Mouse (Mus musculus) liver, adult 2 months (tissue): Measurements from ENCODE around the gene Adh7. TPM values are rescaled to one million over a fixed set of nuclear protein-coding genes. Genes with fewer than 3 reads are reported as not detected.
A peak's percentile ranks its signal among the peaks of the same experiment; 100 is the strongest.

Experiments used
- DNase-seq: peaks from one replicate; pipeline ENCODE4 v3.0.0-alpha.2; 2011; ENCODE audit warnings: low read depth, low spot score; ENCODE audit errors: extremely low read depth
- H3K27ac ChIP-seq: fragments of 200-500 bp; replicated peaks from 2 replicates; pipeline ENCODE4 v1.5.1; 2012; ENCODE audit warnings: low read depth, mild to moderate bottlenecking, control low read depth, inconsistent platforms, low read length; ENCODE audit not compliant: insufficient read depth
- H3K27me3 ChIP-seq: fragments of 200-500 bp; 2 replicates; pipeline ENCODE4 v1.6.1; 2012; ENCODE audit warnings: mild to moderate bottlenecking, moderate library complexity, low read length, inconsistent platforms; ENCODE audit not compliant: control insufficient read depth, insufficient read depth
- H3K36me3 ChIP-seq: fragments of 200-500 bp; 2 replicates; pipeline ENCODE4 v1.6.1; 2012; ENCODE audit warnings: low read length, inconsistent platforms; ENCODE audit not compliant: control insufficient read depth, insufficient read depth
- H3K4me1 ChIP-seq: fragments of 200-500 bp; 2 replicates; pipeline ENCODE4 v1.6.1; 2011; ENCODE audit warnings: low read length; ENCODE audit not compliant: control insufficient read depth, insufficient read depth
- H3K4me3 ChIP-seq: fragments of 200-500 bp; 2 replicates; pipeline ENCODE4 v1.5.1; 2011; ENCODE audit warnings: low read depth, mild to moderate bottlenecking, control low read depth, low read length, moderate library complexity; ENCODE audit not compliant: insufficient read depth
- H3K79me2 ChIP-seq: fragments of 200-500 bp; 2 replicates; pipeline ENCODE4 v1.6.1; 2012; ENCODE audit warnings: inconsistent platforms, mild to moderate bottlenecking, low read length, moderate library complexity; ENCODE audit not compliant: control insufficient read depth, insufficient read depth
- H3K9ac ChIP-seq: fragments of 200-500 bp; 2 replicates; pipeline ENCODE4 v1.6.1; 2012; ENCODE audit warnings: low read depth, mild to moderate bottlenecking, control low read depth, inconsistent platforms, low read length
- CTCF ChIP-seq: fragments of 200-500 bp; IDR thresholded peaks from 2 replicates; pipeline ENCODE4 v1.5.1; 2011; ENCODE audit warnings: low read depth, low read length, control low read depth
- POLR2A ChIP-seq: fragments of 200-500 bp; IDR thresholded peaks from 2 replicates; pipeline ENCODE4 v1.6.1; 2011; ENCODE audit warnings: low read length, control low read depth; ENCODE audit not compliant: insufficient read depth; ENCODE audit errors: extremely low read depth
- WGBS: fragments of 180-500 bp; shearing (Covaris S2); methylation state at CpG from one replicate; pipeline ENCODE4 v1.1.7; 2018; 5-methylcytosine and 5-hydroxymethylcytosine counted together
- polyA plus RNA-seq: library from polyadenylated mRNA; depleted of rRNA; stranded (reverse); fragments of >200 nt; gene quantifications from 2 replicates; pipeline ENCODE4 v1.2.3, GENCODE M21; 2012
- total RNA-seq: library from RNA; depleted of rRNA; stranded (reverse); fragments of >200 nt; gene quantifications from 2 replicates; pipeline ENCODE4 v1.2.3, GENCODE M21; 2014

Gene Adh7
- total and polyA plus RNA-seq, 2 experiments: 1.2 to 1.7 TPM

- TF ChIP-seq CTCF (no peak), POLR2A (no peak)
- 32% methylated on average over 5 of the region's 5 CpGs for WGBS
- Histone ChIP-seq H3K9ac (peak overlapping the region; percentile 74), H3K79me2 (no peaks in the 10 kb centered on the region; the same call in 1 of the 2 replicates), H3K4me3 (peak overlapping the region; percentile 8; the same call in 1 of the 2 replicates), H3K27me3 (no peaks in the 10 kb centered on the region), H3K4me1 (peaks cover 39% of the 10 kb centered on the region), H3K27ac (peak overlapping the region; percentile 84), H3K36me3 (peaks cover 11% of the 10 kb centered on the region)
- no peak for DNase-seq
Observed at GRCm38 (mm10) chr3:138240942-138241341, 23.4 kb downstream of the Adh7 start.

GRCm38 (mm10) chr3:138241371-138241770, 23.8 kb downstream of the Adh7 start:
- WGBS: 8% methylated on average over 6 of the region's 6 CpGs
- peak overlapping the region; percentile 84 for H3K27ac ChIP-seq
- H3K9ac ChIP-seq: peak overlapping the region; percentile 74
- no peak overlapping the region for H3K4me3 ChIP-seq
- TF ChIP-seq POLR2A: no peak
- H3K79me2 ChIP-seq: no peaks in the 10 kb centered on the region; the same call in 1 of the 2 replicates
- H3K4me1 ChIP-seq: peaks cover 36% of the 10 kb centered on the region
- H3K36me3 ChIP-seq: peaks cover 8% of the 10 kb centered on the region
- H3K27me3 ChIP-seq: no peaks in the 10 kb centered on the region
- DNase-seq: peak; percentile 99

GRCm38 (mm10) chr3:138242021-138242726, 24.6 kb downstream of the Adh7 start:
- no peaks in the 10 kb centered on the region for H3K27me3 ChIP-seq
- no peak overlapping the region for H3K4me3 ChIP-seq
- DNase-seq: no peak
- H3K9ac ChIP-seq: peak overlapping the region; percentile 50
- WGBS: 63% methylated on average over 14 of the region's 14 CpGs
- H3K27ac ChIP-seq: peak overlapping the region; percentile 98
- no peaks in the 10 kb centered on the region; the same call in 1 of the 2 replicates for H3K79me2 ChIP-seq
- H3K4me1 ChIP-seq: peaks cover 36% of the 10 kb centered on the region
- no peak for TF ChIP-seq POLR2A
- no peak for TF ChIP-seq CTCF
- H3K36me3 ChIP-seq: peaks cover 5% of the 10 kb centered on the region; the same call in 1 of the 2 replicates

- Histone ChIP-seq H3K4me3 (no peak overlapping the region), H3K9ac (no peak overlapping the region), H3K27ac (peak overlapping the region; percentile 73), H3K27me3 (no peaks in the 10 kb centered on the region), H3K4me1 (peaks cover 30% of the 10 kb centered on the region), H3K36me3 (no peaks in the 10 kb centered on the region), H3K79me2 (no peaks in the 10 kb centered on the region)
- WGBS: 25% methylated on average over 6 of the region's 6 CpGs
- no peak for TF ChIP-seq POLR2A
- no peak for TF ChIP-seq CTCF
- DNase-seq: peak; percentile 99
Observed at GRCm38 (mm10) chr3:138242933-138243332, 25.4 kb downstream of the Adh7 start.

GRCm38 (mm10) chr3:138244338-138244874, 26.8 kb downstream of the Adh7 start:
- 26% methylated on average over 7 of the region's 7 CpGs for WGBS
- DNase-seq: peak; percentile 88
- no peak for TF ChIP-seq POLR2A
- TF ChIP-seq CTCF: no peak
- Histone ChIP-seq H3K27me3 (no peaks in the 10 kb centered on the region), H3K4me1 (peaks cover 30% of the 10 kb centered on the region), H3K27ac (peak overlapping the region; percentile 57), H3K9ac (no peak overlapping the region; the same call in 1 of the 2 replicates), H3K79me2 (no peaks in the 10 kb centered on the region), H3K36me3 (no peaks in the 10 kb centered on the region), H3K4me3 (no peak overlapping the region)

GRCm38 (mm10) chr3:138246511-138247020, 29.0 kb downstream of the Adh7 start:
- H3K4me3 ChIP-seq: no peak overlapping the region
- no peaks in the 10 kb centered on the region for H3K27me3 ChIP-seq
- H3K27ac ChIP-seq: no peak overlapping the region
- no peaks in the 10 kb centered on the region for H3K79me2 ChIP-seq
- no peak overlapping the region for H3K9ac ChIP-seq
- no peak for DNase-seq
- H3K36me3 ChIP-seq: no peaks in the 10 kb centered on the region
- no peak for TF ChIP-seq CTCF
- no peak for TF ChIP-seq POLR2A
- H3K4me1 ChIP-seq: peaks cover 23% of the 10 kb centered on the region
